Mouse (Mus musculus) hindbrain, embryonic 13.5 days (tissue): Measurements from ENCODE around the gene D630036H23Rik. TPM values are rescaled to one million over a fixed set of nuclear protein-coding genes. Genes with fewer than 3 reads are reported as not detected.
A peak's percentile ranks its signal among the peaks of the same experiment; 100 is the strongest.
"Not testable (repeated sequence)": the region's sequence is repeated elsewhere in the genome, so short reads cannot be mapped to it uniquely, and the experiment has no call there.

Source experiments
- ATAC-seq: fragments of 200-750 bp; cut with Nextera tagmentation; 2 replicates; pipeline ENCODE4 v1.8.0; 2017; ENCODE audit warnings: moderate TSS enrichment; ENCODE audit not compliant: low FRiP score
- H3K27ac ChIP-seq: fragments of 300-500 bp; sonication (generic); 2 replicates; pipeline ENCODE4 v1.5.1; 2015; ENCODE audit warnings: inconsistent platforms, mild to moderate bottlenecking, moderate library complexity
- H3K27me3 ChIP-seq: fragments of 300-500 bp; sonication (generic); 2 replicates; pipeline ENCODE4 v1.6.1; 2015; ENCODE audit warnings: mild to moderate bottlenecking, inconsistent platforms
- H3K36me3 ChIP-seq: fragments of 300-500 bp; sonication (generic); 2 replicates; pipeline ENCODE4 v1.6.1; 2015; ENCODE audit warnings: mild to moderate bottlenecking, inconsistent platforms
- H3K4me1 ChIP-seq: fragments of 300-500 bp; sonication (generic); replicated peaks from 2 replicates; pipeline ENCODE4 v1.6.1; 2015; ENCODE audit warnings: inconsistent platforms
- H3K4me2 ChIP-seq: fragments of 300-500 bp; sonication (generic); 2 replicates; pipeline ENCODE4 v1.6.1; 2015; ENCODE audit warnings: inconsistent platforms, mild to moderate bottlenecking, moderate library complexity
- H3K4me3 ChIP-seq: fragments of 300-500 bp; sonication (generic); 2 replicates; pipeline ENCODE4 v1.5.1; 2015; ENCODE audit warnings: mild to moderate bottlenecking, inconsistent platforms
- H3K9ac ChIP-seq: fragments of 300-500 bp; sonication (generic); 2 replicates; pipeline ENCODE4 v1.6.1; 2015; ENCODE audit warnings: mild to moderate bottlenecking, inconsistent platforms
- H3K9me3 ChIP-seq: fragments of 300-500 bp; sonication (generic); 2 replicates; pipeline ENCODE4 v1.6.1; 2016; ENCODE audit warnings: inconsistent platforms
- WGBS: fragments of 180-500 bp; shearing (Covaris S2); methylation state at CpG from one replicate; pipeline ENCODE4 v1.1.7; 2015; 5-methylcytosine and 5-hydroxymethylcytosine counted together
- polyA plus RNA-seq: library from polyadenylated mRNA; unstranded; fragments of >200 nt; fragmentation: Nextera tagmentation; extraction: Ambion mirVana; gene quantifications from 2 replicates; pipeline ENCODE4 v1.2.1, GENCODE M21; 2015

Gene D630036H23Rik
- 2.0 and 2.5 TPM in 2 replicates for polyA plus RNA-seq

DNA sequence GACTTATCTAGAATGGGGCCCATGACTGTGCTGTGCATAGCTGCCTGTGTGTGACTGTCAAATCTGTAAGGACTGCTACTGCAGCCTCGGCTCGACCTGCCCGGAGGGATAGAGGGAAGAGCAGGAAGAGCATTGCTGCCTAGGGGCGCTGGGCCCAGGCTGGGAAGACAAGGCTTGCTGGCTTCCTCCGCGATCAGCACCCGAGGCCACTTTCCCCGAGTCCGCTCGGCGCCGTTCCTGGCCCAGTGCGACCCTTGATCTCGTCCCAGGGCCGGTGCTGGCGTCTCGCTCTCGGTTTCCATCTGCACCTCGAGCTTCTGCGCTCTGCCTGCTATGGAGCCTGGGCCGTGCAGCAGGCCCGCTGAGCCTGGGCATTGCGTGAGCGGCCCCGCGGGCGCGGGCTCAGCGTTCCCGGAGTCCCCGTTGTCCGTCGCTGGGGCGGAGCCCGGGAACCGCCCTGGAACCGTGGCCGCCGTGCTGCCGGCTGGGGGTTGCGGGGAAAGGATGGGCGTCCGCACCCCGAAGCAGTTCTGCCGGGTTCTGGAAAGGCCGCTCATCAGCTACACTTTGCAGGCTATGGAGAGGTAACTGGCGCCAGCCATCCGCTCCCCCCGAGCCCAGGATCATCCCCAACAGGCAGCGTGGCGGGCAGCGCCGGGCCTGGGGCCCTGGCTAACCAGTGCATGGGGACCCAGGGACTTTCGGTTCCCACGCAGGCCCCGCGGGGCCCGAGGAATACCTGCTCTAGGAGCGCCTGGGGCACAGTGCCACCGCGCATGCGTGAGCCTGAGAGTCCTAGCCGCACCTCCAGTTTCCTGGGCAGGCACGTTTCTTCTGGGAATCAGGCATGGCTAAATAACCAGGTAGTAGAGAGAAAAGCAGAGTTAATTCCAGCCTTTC is at the start of gene D630036H23Rik, which contains the start of gene Ispd:
Gene D630036H23Rik (minus strand): TSS at position 741 of the 900 bp plus-strand sequence.
Gene Ispd (plus strand): TSS at position 10 of the 900 bp plus-strand sequence.
- Histone ChIP-seq H3K9ac (peak within 1 kb of the TSS; percentile 96), H3K27me3 (no peaks in the 10 kb centered on the region), H3K36me3 (no peaks in the 10 kb centered on the region), H3K27ac (peak within 1 kb of the TSS; percentile 97), H3K9me3 (no peaks in the 10 kb centered on the region), H3K4me3 (peak within 1 kb of the TSS; percentile 64), H3K4me2 (peak within 1 kb of the TSS; percentile 66), H3K4me1 (peaks cover 14% of the 10 kb centered on the region)
- under 1% methylated on average over 64 of the region's 64 CpGs for WGBS
- peak; percentile 97 for ATAC-seq

- no peaks in the 10 kb centered on the region for H3K9me3 ChIP-seq
- ATAC-seq = peak; percentile 59
- H3K4me1 ChIP-seq = peaks cover 6% of the 10 kb centered on the region; the same call in 1 of the 2 replicates
- no peak overlapping the region for H3K4me2 ChIP-seq
- H3K27me3 ChIP-seq = no peaks in the 10 kb centered on the region
- H3K9ac ChIP-seq = no peak overlapping the region
- H3K27ac ChIP-seq = no peak overlapping the region
- 65% methylated on average over 15 of the region's 15 CpGs for WGBS
- H3K36me3 ChIP-seq = no peaks in the 10 kb centered on the region
- H3K4me3 ChIP-seq = no peak overlapping the region
Measured at GRCm38 (mm10) chr12:36426163-36427045, 44.4 kb upstream of the D630036H23Rik start.

GRCm38 (mm10) chr12:36425258-36425657 is 43.3 kb upstream of the D630036H23Rik start:
- H3K9me3 ChIP-seq = no peaks in the 10 kb centered on the region
- ATAC-seq = no peak
- 58% methylated on average over 7 of the region's 7 CpGs for WGBS
- no peak overlapping the region for H3K4me3 ChIP-seq
- H3K4me1 ChIP-seq = peaks cover 6% of the 10 kb centered on the region; the same call in 1 of the 2 replicates
- no peak overlapping the region for H3K4me2 ChIP-seq
- no peak overlapping the region for H3K27ac ChIP-seq
- no peaks in the 10 kb centered on the region for H3K36me3 ChIP-seq
- H3K27me3 ChIP-seq = no peaks in the 10 kb centered on the region
- no peak overlapping the region for H3K9ac ChIP-seq

DNA sequence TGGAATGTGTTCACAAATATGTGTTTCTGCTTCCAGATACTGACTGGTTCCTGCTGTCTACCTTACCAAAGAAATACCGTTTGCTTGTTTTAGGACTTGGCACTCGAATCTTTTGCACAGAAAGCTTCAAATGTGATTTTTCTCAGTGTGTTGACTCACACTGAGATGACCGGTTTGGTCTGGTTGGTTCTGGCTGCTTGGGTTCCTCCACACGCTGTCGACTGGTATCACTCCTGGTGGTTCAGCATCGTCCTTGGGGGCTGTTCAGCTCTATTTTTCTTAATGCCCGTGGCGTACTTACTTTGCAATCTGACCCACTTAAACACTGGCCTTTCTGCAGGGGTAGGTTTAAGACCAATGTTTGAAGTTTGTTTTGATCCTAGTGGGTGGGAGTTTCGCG is 41.7 kb upstream of the D630036H23Rik start:
- Histone ChIP-seq H3K4me3 (no peak overlapping the region), H3K9ac (no peak overlapping the region), H3K4me1 (peaks cover 6% of the 10 kb centered on the region; the same call in 1 of the 2 replicates), H3K9me3 (no peaks in the 10 kb centered on the region), H3K36me3 (no peaks in the 10 kb centered on the region), H3K27me3 (no peaks in the 10 kb centered on the region), H3K27ac (no peak overlapping the region), H3K4me2 (no peak overlapping the region)
- no peak for ATAC-seq
- 83% methylated on average over 10 of the region's 10 CpGs for WGBS

DNA sequence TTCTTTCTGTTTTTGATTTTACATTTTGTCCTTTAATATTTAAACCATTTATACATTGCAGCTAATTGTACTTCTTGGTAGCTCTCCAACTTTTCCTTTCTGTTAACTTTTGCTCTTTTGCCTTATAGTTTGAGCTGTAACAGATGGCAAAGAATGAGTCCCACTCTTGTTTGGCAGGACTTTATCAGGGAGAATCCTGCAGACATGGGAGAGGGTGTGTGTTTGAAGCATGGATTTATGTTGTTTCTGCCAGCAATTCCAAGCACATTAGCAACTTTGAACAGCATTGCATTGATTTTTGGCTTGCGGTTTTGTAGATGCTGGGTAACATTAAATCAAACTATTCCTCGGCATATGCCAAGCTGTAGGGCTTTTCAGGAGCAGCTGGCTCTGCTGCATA is 13.1 kb upstream of the D630036H23Rik start:
- Histone ChIP-seq H3K9me3 (peaks cover 10% of the 10 kb centered on the region), H3K36me3 (peaks cover 14% of the 10 kb centered on the region), H3K4me2 (no peak overlapping the region), H3K27ac (no peak overlapping the region), H3K4me1 (no peaks in the 10 kb centered on the region), H3K9ac (no peak overlapping the region), H3K4me3 (no peak overlapping the region), H3K27me3 (no peaks in the 10 kb centered on the region)
- ATAC-seq = no peak
- 82% methylated on average over 2 of the region's 2 CpGs for WGBS

DNA sequence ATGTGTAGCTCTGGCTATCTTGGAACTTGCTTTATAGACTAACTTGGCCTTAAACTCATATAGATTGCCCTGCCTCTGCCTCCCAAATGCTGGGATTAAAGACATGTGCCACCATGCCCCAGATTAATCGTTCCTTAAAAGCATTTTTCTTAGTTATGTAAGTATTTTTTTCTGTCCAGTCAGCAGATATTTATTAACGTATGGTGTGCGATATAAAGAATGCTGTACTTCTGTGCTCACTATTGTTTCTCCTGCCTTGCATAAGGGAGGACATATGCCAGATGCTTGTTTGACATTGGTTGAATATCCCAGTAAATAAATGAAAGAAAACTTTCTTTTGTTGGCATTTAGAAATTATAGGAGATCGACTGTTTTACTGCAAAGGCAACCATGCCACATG is 5.0 kb upstream of the D630036H23Rik start:
- no peak overlapping the region for H3K9ac ChIP-seq
- WGBS = 93% methylated on average over 4 of the region's 4 CpGs
- H3K4me2 ChIP-seq = no peak overlapping the region
- H3K4me3 ChIP-seq = no peak overlapping the region
- no peaks in the 10 kb centered on the region for H3K9me3 ChIP-seq
- peaks cover 6% of the 10 kb centered on the region; the same call in 1 of the 2 replicates for H3K4me1 ChIP-seq
- no peaks in the 10 kb centered on the region for H3K27me3 ChIP-seq
- no peak for ATAC-seq
- H3K36me3 ChIP-seq = peaks cover 3% of the 10 kb centered on the region; the same call in 1 of the 2 replicates
- no peak overlapping the region for H3K27ac ChIP-seq

DNA sequence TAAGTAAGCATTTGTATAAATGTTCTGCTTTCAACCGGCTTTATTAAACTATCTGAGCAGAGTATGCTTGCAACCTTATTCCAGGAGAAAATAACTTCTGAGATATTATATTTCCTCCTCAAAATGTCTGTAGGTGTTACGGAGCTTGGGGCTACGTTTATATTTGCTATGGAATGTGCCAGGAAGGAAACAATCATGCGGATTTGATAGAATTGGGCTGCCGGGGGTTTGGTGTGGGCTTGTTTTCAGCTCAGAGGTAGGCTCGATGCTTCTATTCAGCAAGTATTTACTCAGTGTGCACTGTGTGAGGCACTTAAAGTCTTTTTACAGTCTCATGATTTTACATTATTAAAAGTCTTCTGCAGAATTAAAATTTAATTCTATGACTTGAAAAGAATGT is 3.4 kb upstream of the D630036H23Rik start:
- Histone ChIP-seq H3K9me3 (no peaks in the 10 kb centered on the region), H3K27me3 (no peaks in the 10 kb centered on the region), H3K4me3 (no peak overlapping the region), H3K4me1 (peaks cover 14% of the 10 kb centered on the region), H3K27ac (no peak overlapping the region), H3K9ac (no peak overlapping the region), H3K4me2 (no peak overlapping the region), H3K36me3 (no peaks in the 10 kb centered on the region)
- 78% methylated on average over 6 of the region's 6 CpGs for WGBS
- ATAC-seq = no peak

- Histone ChIP-seq H3K9ac (no peak overlapping the region), H3K4me3 (peak overlapping the region; percentile 64; the same call in 1 of the 2 replicates), H3K4me2 (peak overlapping the region; percentile 66; the same call in 1 of the 2 replicates), H3K9me3 (no peaks in the 10 kb centered on the region), H3K27ac (no peak overlapping the region), H3K27me3 (no peaks in the 10 kb centered on the region), H3K4me1 (peaks cover 14% of the 10 kb centered on the region), H3K36me3 (no peaks in the 10 kb centered on the region)
- WGBS = 40% methylated on average over 5 of the region's 5 CpGs
- ATAC-seq = no peak
Measured at GRCm38 (mm10) chr12:36380806-36381205, 1.2 kb downstream of the D630036H23Rik start.

DNA sequence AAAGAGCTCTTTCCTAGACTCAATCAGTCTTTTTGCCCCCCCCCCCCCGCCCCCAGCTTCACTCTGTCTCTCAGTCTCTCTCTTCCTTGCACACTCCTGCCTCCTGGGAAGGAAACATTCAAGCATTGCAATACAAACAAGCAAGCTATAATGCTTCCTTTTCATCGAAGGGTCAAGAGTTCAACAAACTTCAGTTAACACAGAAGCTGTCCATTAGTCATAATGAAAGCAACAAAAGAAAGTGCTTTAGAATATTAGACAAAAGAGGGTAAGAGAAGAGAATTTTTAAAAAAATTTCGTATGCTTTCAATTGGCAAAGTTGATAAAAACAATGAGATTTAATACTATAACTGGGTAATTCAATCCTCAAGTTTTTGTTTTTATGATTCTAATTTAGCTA is 1.7 kb downstream of the D630036H23Rik start:
- ATAC-seq = no peak
- peaks cover 14% of the 10 kb centered on the region for H3K4me1 ChIP-seq
- no peak overlapping the region for H3K4me3 ChIP-seq
- 9% methylated on average over 3 of the region's 3 CpGs for WGBS
- no peak overlapping the region for H3K27ac ChIP-seq
- H3K27me3 ChIP-seq = no peaks in the 10 kb centered on the region
- no peaks in the 10 kb centered on the region for H3K36me3 ChIP-seq
- H3K9ac ChIP-seq = no peak overlapping the region
- H3K9me3 ChIP-seq = no peaks in the 10 kb centered on the region
- no peak overlapping the region for H3K4me2 ChIP-seq

- not testable (repeated sequence) for ATAC-seq
Measured at GRCm38 (mm10) chr12:36376391-36376790, 5.6 kb downstream of the D630036H23Rik start.

DNA sequence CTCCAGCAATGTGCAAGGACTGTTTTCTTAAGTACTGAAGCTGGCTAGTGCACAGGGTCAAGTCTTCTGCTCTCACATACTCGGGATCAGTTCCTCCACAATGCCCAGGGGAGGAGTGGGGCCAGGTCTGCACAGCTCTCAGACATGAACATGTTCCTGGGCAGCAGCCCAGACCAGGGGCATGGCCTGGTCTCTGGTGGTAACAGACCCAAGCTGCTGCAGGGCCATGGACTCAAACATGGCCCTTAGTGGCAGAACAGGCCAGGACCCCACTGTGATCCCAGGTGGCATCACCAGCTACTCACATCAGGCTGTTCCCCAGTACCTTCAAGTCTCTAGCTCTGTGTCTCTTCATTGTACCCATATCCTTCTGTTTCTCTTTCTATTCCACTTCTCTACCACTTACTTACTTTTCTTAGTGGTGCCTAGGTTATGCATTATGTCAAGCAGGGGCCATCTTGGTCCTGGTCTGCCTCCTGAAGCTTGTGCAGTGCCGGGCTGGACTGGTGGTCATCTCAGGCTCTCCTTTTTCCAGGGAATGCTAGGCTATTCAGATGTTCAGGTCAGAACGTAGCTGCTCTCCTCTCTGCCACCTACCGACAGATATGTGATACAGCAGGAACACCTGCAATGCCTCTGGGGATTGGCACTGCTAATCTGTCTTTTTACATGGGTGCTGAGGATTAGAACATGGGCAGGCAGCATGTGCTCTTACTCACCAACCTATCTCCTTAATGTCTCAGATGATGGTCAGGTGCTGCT is 8.6 kb downstream of the D630036H23Rik start:
- WGBS = 54% methylated on average over 4 of the region's 4 CpGs
- H3K9me3 ChIP-seq = no peaks in the 10 kb centered on the region
- H3K4me1 ChIP-seq = no peaks in the 10 kb centered on the region
- no peak overlapping the region for H3K9ac ChIP-seq
- no peaks in the 10 kb centered on the region for H3K27me3 ChIP-seq
- ATAC-seq = peak; percentile 36; the same call in 1 of the 2 replicates
- H3K4me2 ChIP-seq = no peak overlapping the region
- H3K36me3 ChIP-seq = no peaks in the 10 kb centered on the region
- no peak overlapping the region for H3K4me3 ChIP-seq
- H3K27ac ChIP-seq = no peak overlapping the region

More at GRCm38 (mm10) chr12:36376391-36376790, 5.6 kb downstream of the D630036H23Rik start:
- H3K36me3 ChIP-seq, H3K27ac ChIP-seq, H3K4me2 ChIP-seq, H3K4me3 ChIP-seq, H3K4me1 ChIP-seq, H3K9ac ChIP-seq, H3K9me3 ChIP-seq, H3K27me3 ChIP-seq: not testable (repeated sequence)
- WGBS = 93% methylated on average over 3 of the region's 4 CpGs
